Mouse (Mus musculus) embryonic facial prominence, embryonic 14.5 days (tissue): ENCODE data around the gene B3gnt8. TPM values are rescaled to one million over a fixed set of nuclear protein-coding genes. Genes with fewer than 3 reads are reported as not detected.

Experiments
- ATAC-seq: fragments of 200-750 bp; cut with Nextera tagmentation; 2 replicates; pipeline ENCODE4 v1.8.0; 2017; ENCODE audit warnings: low read depth, moderate number of reproducible peaks, moderate TSS enrichment
- DNase-seq: peaks from one replicate; pipeline ENCODE4 v3.0.0-alpha.2; 2015; ENCODE audit warnings: low spot score
- H3K27ac ChIP-seq: fragments of 300-500 bp; sonication (generic); replicated peaks from 2 replicates; pipeline ENCODE4 v1.5.1; 2014; ENCODE audit warnings: low read depth, mild to moderate bottlenecking, low read length, moderate library complexity
- H3K27me3 ChIP-seq: fragments of 300-500 bp; sonication (generic); replicated peaks from 2 replicates; pipeline ENCODE4 v1.6.1; 2014; ENCODE audit warnings: low read length; ENCODE audit not compliant: control insufficient read depth, insufficient read depth
- H3K36me3 ChIP-seq: fragments of 300-500 bp; sonication (generic); 2 replicates; pipeline ENCODE4 v1.6.1; 2014; ENCODE audit warnings: low read length, mixed read lengths; ENCODE audit not compliant: control insufficient read depth, insufficient read depth
- H3K4me1 ChIP-seq: fragments of 300-500 bp; sonication (generic); 2 replicates; pipeline ENCODE4 v1.6.1; 2014; ENCODE audit warnings: antibody characterized with exemption, low read length; ENCODE audit not compliant: control insufficient read depth, insufficient read depth
- H3K4me2 ChIP-seq: fragments of 300-500 bp; sonication (generic); 2 replicates; pipeline ENCODE4 v1.6.1; 2014; ENCODE audit warnings: low read depth, mild to moderate bottlenecking, low read length, moderate library complexity, mixed read lengths
- H3K4me3 ChIP-seq: fragments of 300-500 bp; sonication (generic); 2 replicates; pipeline ENCODE4 v1.5.1; 2014; ENCODE audit warnings: low read depth, mild to moderate bottlenecking, low read length
- H3K9ac ChIP-seq: fragments of 300-500 bp; sonication (generic); 2 replicates; pipeline ENCODE4 v1.6.1; 2014; ENCODE audit warnings: low read depth, mild to moderate bottlenecking, low read length, moderate library complexity, mixed read lengths
- H3K9me3 ChIP-seq: fragments of 300-500 bp; sonication (generic); 2 replicates; pipeline ENCODE4 v1.6.1; 2016; ENCODE audit warnings: low read length; ENCODE audit not compliant: control insufficient read depth
- WGBS: fragments of 180-500 bp; shearing (Covaris S2); extraction: QIAGEN DNeasy Blood & Tissue Kit; methylation state at CpG from one replicate; pipeline ENCODE4 v1.1.7; 2014; 5-methylcytosine and 5-hydroxymethylcytosine counted together
- polyA plus RNA-seq: library from polyadenylated mRNA; unstranded; fragments of >200 nt; fragmentation: Nextera tagmentation; extraction: Ambion mirVana; gene quantifications from 2 replicates; pipeline ENCODE4 v1.2.1, GENCODE M21; 2014

The B3gnt8 gene
- polyA plus RNA-seq, 1 experiment from 2014 or later, result 5.8 TPM

DNA sequence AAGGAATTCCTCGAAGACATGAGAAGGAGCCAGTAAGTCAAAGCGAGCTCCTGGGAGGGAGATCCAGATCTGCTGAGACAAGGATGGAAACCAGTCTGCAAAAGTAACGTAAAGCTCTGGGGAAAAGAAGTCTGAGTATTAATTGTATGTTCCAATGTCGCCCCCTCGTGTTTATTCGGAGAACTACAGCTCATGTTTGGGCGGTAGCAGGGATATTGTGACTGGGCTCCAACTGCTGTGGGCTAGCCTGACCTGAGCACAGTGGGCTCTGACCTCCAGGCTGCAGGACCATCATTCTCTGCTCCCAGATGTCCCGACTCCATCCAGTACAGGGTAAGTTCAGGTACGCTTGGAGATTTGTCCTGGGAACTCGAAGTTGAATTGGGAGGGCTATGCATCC is 26.8 kb upstream of the B3gnt8 start:
- no peak overlapping the region for H3K9ac ChIP-seq
- DNase-seq (peak; percentile 68), ATAC-seq (no peak)
- no peaks in the 10 kb centered on the region for H3K9me3 ChIP-seq
- H3K4me1 ChIP-seq, result no peaks in the 10 kb centered on the region
- H3K27ac ChIP-seq, result no peak overlapping the region
- no peaks in the 10 kb centered on the region for H3K36me3 ChIP-seq
- H3K4me2 ChIP-seq, result no peak overlapping the region
- 12% methylated on average over 10 of the region's 10 CpGs for WGBS
- H3K27me3 ChIP-seq, result no peaks in the 10 kb centered on the region
- no peak overlapping the region for H3K4me3 ChIP-seq

DNA sequence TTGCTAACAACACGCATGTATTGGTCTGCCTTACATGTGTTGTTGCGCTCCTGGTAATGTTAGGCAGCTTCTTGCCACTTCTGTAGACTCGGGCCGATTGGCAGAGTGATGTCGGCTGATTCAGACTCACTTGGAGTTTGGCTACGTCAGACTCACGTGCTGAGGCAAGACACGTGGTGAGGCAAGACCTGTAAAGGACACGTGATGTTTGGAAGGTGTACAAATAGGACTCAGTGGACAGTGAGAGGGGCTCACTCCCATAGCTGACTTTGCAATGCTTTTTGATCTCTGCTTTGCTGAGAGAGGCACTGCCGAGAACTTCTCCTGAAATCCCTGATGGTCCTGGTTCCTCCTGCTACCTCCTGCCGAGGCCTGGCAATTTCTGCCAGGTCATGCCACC is 25.8 kb upstream of the B3gnt8 start:
- Histone ChIP-seq H3K27ac (no peak overlapping the region), H3K4me3 (no peak overlapping the region), H3K4me2 (no peak overlapping the region), H3K36me3 (no peaks in the 10 kb centered on the region), H3K9me3 (no peaks in the 10 kb centered on the region), H3K4me1 (no peaks in the 10 kb centered on the region), H3K9ac (no peak overlapping the region), H3K27me3 (no peaks in the 10 kb centered on the region)
- 83% methylated on average over 11 of the region's 11 CpGs for WGBS
- ATAC-seq (no peak), DNase-seq (no peak)

DNA sequence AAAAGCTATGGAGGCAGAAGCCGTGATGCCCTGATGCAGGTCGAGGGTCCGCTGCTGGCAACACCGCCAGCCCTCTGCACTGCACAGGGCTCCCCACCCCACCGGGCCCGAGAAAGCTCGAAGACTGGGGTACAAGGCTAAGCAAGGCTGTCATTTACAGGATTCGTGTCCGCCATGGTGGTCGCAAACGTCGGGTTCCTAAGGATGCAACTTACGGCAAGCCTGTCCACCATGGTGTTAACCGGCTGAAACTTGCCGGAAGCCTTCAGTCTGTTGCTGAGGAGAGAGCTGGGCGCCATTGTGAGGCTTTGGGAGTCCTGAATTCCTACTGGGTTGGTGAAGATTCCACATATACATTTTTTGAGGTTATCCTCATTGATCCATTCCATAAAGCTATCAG is 25.1 kb upstream of the B3gnt8 start:
- Histone ChIP-seq H3K9me3 (no peaks in the 10 kb centered on the region), H3K27ac (no peak overlapping the region), H3K36me3 (no peaks in the 10 kb centered on the region), H3K4me2 (no peak overlapping the region), H3K4me3 (no peak overlapping the region), H3K27me3 (no peaks in the 10 kb centered on the region), H3K4me1 (no peaks in the 10 kb centered on the region), H3K9ac (no peak overlapping the region)
- WGBS, result 87% methylated on average over 16 of the region's 16 CpGs
- DNase-seq, result no peak
- ATAC-seq, result no peak

DNA sequence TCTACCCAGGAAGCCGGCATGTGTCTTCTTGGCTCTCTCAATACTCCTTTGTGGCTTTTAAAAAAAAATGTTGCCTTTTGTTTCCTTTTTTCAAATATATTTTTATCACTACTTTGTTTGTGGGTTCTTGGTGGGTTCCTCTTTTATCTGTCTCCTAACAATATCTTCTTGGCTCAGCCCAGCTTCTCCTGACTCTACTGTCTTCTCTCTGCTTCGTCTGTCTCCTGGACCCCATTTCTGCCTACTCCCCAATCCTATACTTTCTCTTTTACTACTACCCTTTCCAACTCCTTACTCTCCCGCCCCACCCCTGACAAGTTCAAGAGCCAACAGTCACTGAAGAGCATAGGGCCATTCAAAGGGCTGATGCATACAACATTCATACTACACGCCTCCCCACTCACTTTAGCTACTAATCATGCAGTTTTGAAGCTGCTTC is 19.8 kb upstream of the B3gnt8 start:
- Histone ChIP-seq H3K9me3 (no peaks in the 10 kb centered on the region), H3K4me3 (no peak overlapping the region), H3K4me1 (no peaks in the 10 kb centered on the region), H3K36me3 (no peaks in the 10 kb centered on the region), H3K27me3 (no peaks in the 10 kb centered on the region), H3K9ac (no peak overlapping the region), H3K4me2 (no peak overlapping the region), H3K27ac (no peak overlapping the region)
- DNase-seq (no peak), ATAC-seq (no peak)
- WGBS, result 80% methylated on average over 4 of the region's 4 CpGs

DNA sequence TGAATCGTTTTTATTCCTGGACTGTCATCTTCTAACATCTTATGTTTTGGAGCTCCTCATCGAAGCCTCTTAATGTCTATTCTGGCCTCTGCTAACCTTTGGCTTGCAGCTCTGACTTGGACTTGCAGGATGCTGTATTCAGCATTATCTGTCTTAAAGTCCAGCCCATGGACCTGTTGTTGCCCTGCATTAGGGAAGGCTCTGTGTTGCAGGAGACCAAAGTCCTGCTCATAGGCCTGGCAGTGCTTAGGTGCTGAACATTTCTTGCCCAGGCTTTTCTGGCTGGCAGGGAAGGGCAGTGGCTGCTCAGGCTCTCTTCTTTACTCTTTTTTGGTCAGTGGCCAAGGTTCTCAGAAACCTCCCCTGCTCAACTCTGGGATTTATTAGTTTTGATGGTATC is 19.3 kb upstream of the B3gnt8 start:
- Histone ChIP-seq H3K36me3 (no peaks in the 10 kb centered on the region), H3K27ac (no peak overlapping the region), H3K4me2 (no peak overlapping the region), H3K9ac (no peak overlapping the region), H3K4me3 (no peak overlapping the region), H3K4me1 (no peaks in the 10 kb centered on the region), H3K9me3 (no peaks in the 10 kb centered on the region), H3K27me3 (no peaks in the 10 kb centered on the region)
- no peak for ATAC-seq
- no peak for DNase-seq
- 79% methylated on average over 2 of the region's 2 CpGs for WGBS

DNA sequence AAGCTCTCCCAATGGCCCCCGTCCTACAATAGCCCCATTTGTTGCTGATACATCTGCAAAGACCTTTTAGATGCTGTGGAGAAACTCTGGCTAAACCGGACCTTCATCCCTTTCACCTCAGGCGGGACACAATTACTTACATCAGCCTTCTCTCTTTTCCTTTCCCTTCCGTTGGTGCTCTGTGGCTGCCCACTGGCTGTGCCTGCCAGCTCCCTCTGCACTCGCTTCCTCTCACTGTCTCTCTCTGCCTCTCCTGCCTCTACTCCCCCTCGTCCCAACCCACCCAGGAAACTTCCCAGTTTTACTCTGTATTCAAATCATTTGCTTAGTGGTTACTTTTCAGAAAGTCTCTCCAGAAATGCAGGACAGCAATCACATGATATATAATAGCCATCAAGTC is 16.4 kb upstream of the B3gnt8 start:
- H3K9me3 ChIP-seq, result no peaks in the 10 kb centered on the region
- no peaks in the 10 kb centered on the region for H3K36me3 ChIP-seq
- H3K4me3 ChIP-seq, result no peak overlapping the region
- H3K27me3 ChIP-seq, result no peaks in the 10 kb centered on the region
- no peaks in the 10 kb centered on the region for H3K4me1 ChIP-seq
- H3K27ac ChIP-seq, result no peak overlapping the region
- no peak for ATAC-seq
- H3K4me2 ChIP-seq, result no peak overlapping the region
- 29% methylated on average over 6 of the region's 6 CpGs for WGBS
- no peak overlapping the region for H3K9ac ChIP-seq
- DNase-seq, result no peak

DNA sequence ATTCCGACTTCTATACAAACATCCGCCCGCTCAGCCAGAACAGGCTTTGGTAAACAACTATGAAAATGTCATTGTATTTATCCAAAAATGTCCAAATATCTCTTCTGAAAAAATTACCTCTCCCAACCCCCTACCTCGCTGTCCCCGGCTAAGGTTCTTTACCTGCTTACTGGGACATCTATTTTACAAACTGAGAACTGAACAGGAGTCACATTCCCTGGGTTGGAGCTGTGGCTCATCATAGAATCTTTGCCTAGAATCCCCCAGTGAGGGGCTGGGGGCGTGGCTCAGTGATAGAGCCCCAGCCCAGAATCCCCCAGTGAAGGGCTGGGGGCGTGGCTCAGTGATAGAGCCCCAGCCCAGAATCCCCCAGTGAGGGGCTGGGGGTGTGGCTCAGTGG is 15.0 kb upstream of the B3gnt8 start:
- Histone ChIP-seq H3K27ac (no peak overlapping the region), H3K4me3 (no peak overlapping the region), H3K9ac (no peak overlapping the region), H3K27me3 (no peaks in the 10 kb centered on the region), H3K4me1 (no peaks in the 10 kb centered on the region), H3K9me3 (no peaks in the 10 kb centered on the region), H3K36me3 (no peaks in the 10 kb centered on the region), H3K4me2 (no peak overlapping the region)
- WGBS, result 43% methylated on average over 7 of the region's 7 CpGs
- no peak for DNase-seq
- ATAC-seq, result no peak

DNA sequence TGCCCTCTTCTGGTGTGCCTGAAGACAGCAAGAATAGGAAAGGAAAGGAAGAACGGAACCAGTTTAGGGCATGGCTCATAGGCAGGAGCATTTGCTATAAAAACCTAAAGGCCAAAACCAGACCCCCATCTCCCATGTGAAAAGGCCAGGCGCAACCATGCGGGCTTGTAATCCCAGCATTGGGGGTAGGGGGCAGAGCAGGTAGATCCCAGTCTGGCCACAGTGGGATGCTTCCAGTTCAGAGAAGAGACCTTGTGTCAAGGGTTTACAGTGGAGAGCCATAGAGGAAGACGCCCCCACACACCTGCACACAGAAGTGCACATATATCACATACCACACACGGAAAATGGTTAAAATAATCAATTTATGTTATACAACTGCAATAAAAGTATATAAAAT is 12.4 kb upstream of the B3gnt8 start:
- Histone ChIP-seq H3K27me3 (no peaks in the 10 kb centered on the region), H3K4me1 (peaks cover 4% of the 10 kb centered on the region; the same call in 1 of the 2 replicates), H3K4me3 (no peak overlapping the region), H3K9me3 (no peaks in the 10 kb centered on the region), H3K36me3 (no peaks in the 10 kb centered on the region), H3K27ac (no peak overlapping the region), H3K9ac (no peak overlapping the region), H3K4me2 (no peak overlapping the region)
- ATAC-seq (no peak), DNase-seq (no peak)
- WGBS, result 91% methylated on average over 5 of the region's 5 CpGs

DNA sequence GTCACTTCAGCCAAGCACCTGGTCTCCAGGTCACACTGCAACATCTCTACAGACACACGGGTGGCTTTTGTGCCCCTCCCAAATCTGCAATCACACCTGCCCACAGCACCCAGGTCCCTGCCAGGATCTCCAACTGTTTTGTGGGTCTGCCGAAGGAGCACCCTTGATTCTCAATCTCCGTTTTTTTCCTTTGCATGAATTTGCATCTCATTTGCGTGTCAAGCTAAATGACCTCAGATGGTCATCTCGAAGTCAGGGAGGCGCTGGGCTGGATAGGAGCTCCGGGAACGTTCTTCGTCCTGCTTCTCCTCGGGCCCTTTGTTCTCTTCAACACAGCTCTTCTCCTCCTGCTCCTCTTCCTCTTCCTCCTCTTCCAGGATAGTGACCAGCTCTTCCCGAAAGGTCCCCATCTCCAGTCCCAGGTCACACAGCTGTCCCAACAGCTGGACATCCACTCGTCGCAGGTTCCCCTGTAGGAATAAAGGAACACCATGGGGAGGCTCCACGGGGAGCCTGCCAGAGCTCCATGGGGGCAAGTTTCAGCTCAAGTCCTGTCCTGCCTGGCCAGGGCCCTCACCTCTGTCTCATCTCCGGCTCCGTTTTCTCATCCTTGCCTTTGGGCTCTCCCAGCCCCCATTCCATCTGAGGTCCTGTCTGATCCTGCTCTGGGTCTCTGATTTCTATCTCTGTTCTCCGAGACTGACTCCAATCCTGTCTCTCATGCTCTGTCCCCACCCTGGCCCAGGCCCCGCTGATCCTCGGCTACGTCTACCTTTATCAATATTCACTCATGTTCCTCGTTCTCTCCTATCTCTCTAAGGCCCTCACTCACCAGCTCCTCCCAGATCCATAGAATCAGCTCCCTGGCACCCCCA is 11.4 kb upstream of the B3gnt8 start:
- DNase-seq, result no peak
- Histone ChIP-seq H3K9me3 (no peaks in the 10 kb centered on the region), H3K4me3 (no peak overlapping the region), H3K4me1 (peaks cover 4% of the 10 kb centered on the region), H3K27me3 (no peaks in the 10 kb centered on the region), H3K4me2 (no peak overlapping the region), H3K36me3 (no peaks in the 10 kb centered on the region), H3K9ac (no peak overlapping the region), H3K27ac (no peak overlapping the region)
- ATAC-seq, result no peak
- 67% methylated on average over 21 of the region's 21 CpGs for WGBS
